Mouse (Mus musculus): Measurements from ENCODE around the gene Gm9736. TPM values are rescaled to one million over a fixed set of nuclear protein-coding genes. Genes with fewer than 3 reads are reported as not detected.
"Not testable (repeated sequence)": the region's sequence is repeated elsewhere in the genome, so short reads cannot be mapped to it uniquely, and the experiment has no call there.

Gene Gm9736
- total and polyA plus RNA-seq, 3 experiments = not detected

DNA sequence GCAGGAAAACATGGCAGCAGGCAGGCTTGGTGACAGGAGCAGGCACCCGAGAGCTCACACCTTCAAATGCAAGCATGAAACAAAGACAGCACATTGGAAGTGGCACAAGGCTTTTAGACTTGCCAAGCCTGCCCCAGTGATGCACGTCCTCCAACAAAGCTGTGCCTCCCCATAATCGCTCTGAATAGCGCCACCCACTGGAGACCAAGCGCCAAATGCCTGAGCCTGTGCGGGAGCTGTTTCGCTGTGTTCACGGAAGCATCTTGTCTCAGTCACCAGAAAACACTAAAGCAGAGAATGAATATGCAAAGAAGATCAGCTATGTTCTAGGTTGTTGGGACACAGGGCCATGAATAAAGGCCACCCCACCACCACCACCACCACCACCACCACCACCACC is 26.3 kb downstream of the Gm9736 start:
- H3K4me1 ChIP-seq (ENCODE audit: control insufficient read depth in 1 of 2, insufficient read depth in 2 of 2) = no peaks in the 10 kb centered on the region
- H3K9me3 ChIP-seq (replicated peaks; ENCODE audit: low read length) = peaks cover 10% of the 10 kb centered on the region
- no peak overlapping the region for H3K9ac ChIP-seq (ENCODE audit: insufficient read depth, low read depth)
- no peaks in the 10 kb centered on the region for H3K79me2 ChIP-seq (replicated peaks; ENCODE audit: control insufficient read depth, extremely low read depth, insufficient read depth, poor library complexity, severe bottlenecking)
- in situ Hi-C loops (cut with MboI; ENCODE audit: low pct_ligation_motif_present, low pct_unique_long_range_greater_than_20kb, low sequenced_read_pairs) (no loop called here), dilution Hi-C loops (cut with MboI; ENCODE audit: extremely low pct_ligation_motif_present, extremely low pct_unique_long_range_greater_than_20kb, low sequenced_read_pairs) (no loop called here)
- TF ChIP-seq HCFC1 (IDR thresholded peaks at IDR 0.05; ENCODE audit: low read depth, low read length) = no peak
- no peak for TF ChIP-seq JUN (IDR thresholded peaks at IDR 0.05; ENCODE audit: insufficient read depth, low read depth, low read length)
- TF ChIP-seq GABPA (IDR thresholded peaks at IDR 0.05; ENCODE audit: insufficient replicate concordance, low read depth, low read length) = no peak
- no peak for TF ChIP-seq ZKSCAN1 (IDR thresholded peaks at IDR 0.05; ENCODE audit: borderline replicate concordance, low read depth, low read length)
- TF ChIP-seq MAFK (IDR thresholded peaks at IDR 0.05; ENCODE audit: insufficient replicate concordance, low read length) = no peak
- peak; percentile 30 for TF ChIP-seq SMC3 (IDR thresholded peaks at IDR 0.05; ENCODE audit: low read depth, low read length)
- peak in 1 of 2 experiments; percentile 33; a peak in 2 of 4 replicates for TF ChIP-seq CTCF (conservative IDR thresholded peaks at IDR 0.05 in 1 of 2, IDR thresholded peaks at IDR 0.05 in 1 of 2; ENCODE audit: low read depth in 2 of 2, low read length in 2 of 2)
- no peak for TF ChIP-seq NELFE (IDR thresholded peaks at IDR 0.05; ENCODE audit: low read depth, low read length)
- no peak overlapping the region for H3K27ac ChIP-seq (ENCODE audit: insufficient read depth, low read depth)
- no peak for DNase-seq (ENCODE audit: extremely low read depth)
- peaks cover 48% of the 10 kb centered on the region for H3K27me3 ChIP-seq (replicated peaks)
- no peak overlapping the region for H3K4me3 ChIP-seq (replicated peaks in 1 of 3; ENCODE audit: low read depth in 2 of 3, low read length in 2 of 3, poor library complexity in 1 of 3)
- no peaks in the 10 kb centered on the region for H3K36me3 ChIP-seq (replicated peaks in 1 of 2; ENCODE audit: control insufficient read depth in 1 of 2, insufficient read depth in 1 of 2, low read length in 1 of 2)
- no peak overlapping the region for H3K4me2 ChIP-seq (ENCODE audit: insufficient read depth, low read depth, poor library complexity, severe bottlenecking)

DNA sequence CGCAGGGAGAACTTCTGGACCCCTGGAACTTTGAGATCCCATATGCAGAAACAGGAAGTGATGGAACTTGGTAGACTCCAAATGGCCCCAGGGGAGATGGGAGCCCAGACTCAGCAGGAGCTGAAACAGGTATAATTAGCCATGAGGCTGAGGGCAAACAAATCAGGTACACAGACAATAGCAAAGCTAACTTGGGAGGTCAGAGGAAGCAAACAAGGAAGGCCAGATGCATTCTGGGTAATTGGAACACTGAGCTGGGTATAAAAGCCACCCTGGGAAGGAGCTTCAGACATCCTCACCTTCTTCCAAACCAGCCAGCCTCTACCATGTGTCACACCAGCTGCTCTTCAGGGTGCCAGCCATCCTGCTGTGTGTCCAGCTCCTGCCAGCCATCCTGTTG is 30.9 kb downstream of the Gm9736 start, which contains the start of gene Krtap12-1:
TSS of gene Krtap12-1 (plus strand) at position 301 of the 400 bp plus-strand sequence.
- H3K4me1 ChIP-seq (ENCODE audit: control insufficient read depth in 1 of 2, insufficient read depth in 2 of 2); H3K36me3 ChIP-seq (replicated peaks in 1 of 2; ENCODE audit: control insufficient read depth in 1 of 2, insufficient read depth in 1 of 2, low read length in 1 of 2); H3K27ac ChIP-seq (ENCODE audit: insufficient read depth, low read depth); H3K4me2 ChIP-seq (ENCODE audit: insufficient read depth, low read depth, poor library complexity, severe bottlenecking); H3K4me3 ChIP-seq (replicated peaks in 1 of 3; ENCODE audit: low read depth in 2 of 3, low read length in 2 of 3, poor library complexity in 1 of 3); H3K79me2 ChIP-seq (replicated peaks; ENCODE audit: control insufficient read depth, extremely low read depth, insufficient read depth, poor library complexity, severe bottlenecking); in situ Hi-C loops (cut with MboI; ENCODE audit: low pct_ligation_motif_present, low pct_unique_long_range_greater_than_20kb, low sequenced_read_pairs); dilution Hi-C loops (cut with MboI; ENCODE audit: extremely low pct_ligation_motif_present, extremely low pct_unique_long_range_greater_than_20kb, low sequenced_read_pairs); DNase-seq (ENCODE audit: extremely low read depth); H3K9ac ChIP-seq (ENCODE audit: insufficient read depth, low read depth): not testable (repeated sequence)
- H3K27me3 ChIP-seq (replicated peaks) = peaks cover 73% of the 10 kb centered on the region
- H3K9me3 ChIP-seq (replicated peaks; ENCODE audit: low read length) = peaks cover 13% of the 10 kb centered on the region

DNA sequence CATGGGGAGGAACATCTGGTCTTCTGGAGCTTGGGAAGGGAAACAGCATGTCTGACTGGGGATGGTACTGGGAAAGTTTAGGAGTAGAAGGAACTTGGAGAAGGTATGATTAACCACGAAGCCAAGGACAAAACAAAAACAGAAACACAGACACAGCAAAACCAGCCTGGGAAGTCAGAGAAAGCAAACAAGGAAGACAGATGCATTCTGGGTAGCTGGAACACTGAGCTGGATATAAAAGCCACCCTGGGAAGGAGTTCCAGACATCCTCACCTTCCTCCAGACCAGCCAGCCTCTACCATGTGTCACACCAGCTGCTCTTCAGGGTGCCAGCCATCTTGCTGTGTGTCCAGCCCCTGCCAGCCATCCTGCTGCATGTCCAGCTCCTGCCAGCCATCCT is 35.6 kb downstream of the Gm9736 start, which contains the start of gene Gm10142:
TSS of gene Gm10142 (plus strand) at position 301 of the 400 bp plus-strand sequence.
- Histone ChIP-seq H3K4me2 (ENCODE audit: insufficient read depth, low read depth, poor library complexity, severe bottlenecking) (no peak within 1 kb of the TSS), H3K79me2 (replicated peaks; ENCODE audit: control insufficient read depth, extremely low read depth, insufficient read depth, poor library complexity, severe bottlenecking) (no peaks in the 10 kb centered on the region), H3K9me3 (replicated peaks; ENCODE audit: low read length) (peaks cover 14% of the 10 kb centered on the region), H3K4me3 (replicated peaks in 1 of 3; ENCODE audit: low read depth in 2 of 3, low read length in 2 of 3, poor library complexity in 1 of 3) (no peak within 1 kb of the TSS), H3K27ac (ENCODE audit: insufficient read depth, low read depth) (no peak within 1 kb of the TSS), H3K9ac (ENCODE audit: insufficient read depth, low read depth) (no peak within 1 kb of the TSS), H3K4me1 (ENCODE audit: control insufficient read depth in 1 of 2, insufficient read depth in 2 of 2) (no peaks in the 10 kb centered on the region), H3K27me3 (replicated peaks) (peaks cover 53% of the 10 kb centered on the region), H3K36me3 (replicated peaks in 1 of 2; ENCODE audit: control insufficient read depth in 1 of 2, insufficient read depth in 1 of 2, low read length in 1 of 2) (no peaks in the 10 kb centered on the region)
- no peak for DNase-seq (ENCODE audit: extremely low read depth)
- in situ Hi-C loops (cut with MboI; ENCODE audit: low pct_ligation_motif_present, low pct_unique_long_range_greater_than_20kb, low sequenced_read_pairs) (no loop called here), dilution Hi-C loops (cut with MboI; ENCODE audit: extremely low pct_ligation_motif_present, extremely low pct_unique_long_range_greater_than_20kb, low sequenced_read_pairs) (no loop called here)
- TF ChIP-seq EP300 (IDR thresholded peaks at IDR 0.05; ENCODE audit: low read length) = no peak
- TF ChIP-seq ELF1 (IDR thresholded peaks at IDR 0.05; ENCODE audit: low read depth, low read length) = no peak
- TF ChIP-seq ZC3H11A (IDR thresholded peaks at IDR 0.05; ENCODE audit: low read depth, low read length) = no peak
- no peak for TF ChIP-seq CHD1 (IDR thresholded peaks at IDR 0.05; ENCODE audit: low read depth, low read length)
- no peak for TF ChIP-seq JUN (IDR thresholded peaks at IDR 0.05; ENCODE audit: insufficient read depth, low read depth, low read length)
- no peak for TF ChIP-seq E2F4 (IDR thresholded peaks at IDR 0.05; ENCODE audit: insufficient replicate concordance, low read depth, low read length)
- no peak for TF ChIP-seq ZMIZ1 (IDR thresholded peaks at IDR 0.05; ENCODE audit: low read depth, low read length)
- TF ChIP-seq SMC3 (IDR thresholded peaks at IDR 0.05; ENCODE audit: low read depth, low read length) = no peak
- no peak for TF ChIP-seq MYC (IDR thresholded peaks at IDR 0.05; ENCODE audit: low read depth, low read length)
- no peak for TF ChIP-seq MXI1 (IDR thresholded peaks at IDR 0.05; ENCODE audit: low read depth, low read length)
- TF ChIP-seq PAX5 (IDR thresholded peaks at IDR 0.05; ENCODE audit: low read length) = no peak
- TF ChIP-seq POLR2A (IDR thresholded peaks at IDR 0.05; ENCODE audit: low read depth, low read length) = no peak
